Mouse (Mus musculus): ENCODE measurements at regions not wholly inside any gene's neighbourhood (a gene's known extent, or its start where the extent isn't known, plus 50 kb on each side); places are given as distances from the start of the nearest gene placed in this dataset.

DNA sequence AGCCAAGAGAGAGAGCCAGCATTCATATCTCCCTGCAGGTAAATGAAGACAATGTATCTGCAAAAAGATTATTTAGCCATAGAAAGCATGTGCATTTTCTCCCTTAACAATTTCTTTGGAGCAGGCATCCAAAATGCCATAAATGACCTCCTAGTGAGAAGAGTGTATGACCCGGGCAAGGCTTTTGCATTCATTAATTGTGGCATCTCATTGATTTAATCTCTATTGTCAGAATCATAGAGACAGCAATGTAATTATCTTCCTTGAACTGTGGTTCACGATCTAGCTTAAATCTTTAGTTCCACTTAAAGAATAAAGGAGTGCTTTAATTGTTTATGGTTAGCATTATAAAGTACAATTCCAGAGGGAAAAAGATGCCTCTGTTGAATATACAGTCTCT lies 190.5 kb upstream of the Prkd1 start:
- Histone ChIP-seq H3K9ac (ENCODE audit: control insufficient read depth, low read depth, low read length, poor library complexity, severe bottlenecking) (no peak overlapping the region), H3K9me3 (replicated peaks; ENCODE audit: insufficient read depth, low read length) (no peaks in the 10 kb centered on the region), H3K4me3 (ENCODE audit: control insufficient read depth in 1 of 2, insufficient read depth in 1 of 2, low read depth in 2 of 2, low read length in 2 of 2) (no peak overlapping the region), H3K79me2 (ENCODE audit: control insufficient read depth, insufficient read depth, low read length, poor library complexity) (no peaks in the 10 kb centered on the region), H3K36me3 (ENCODE audit: control insufficient read depth in 1 of 2, insufficient read depth in 2 of 2, low read length in 2 of 2) (no peaks in the 10 kb centered on the region), H3K27me3 (ENCODE audit: control insufficient read depth in 1 of 2, insufficient read depth in 2 of 2, low read length in 2 of 2) (no peaks in the 10 kb centered on the region), H3K4me1 (ENCODE audit: control insufficient read depth in 1 of 2, insufficient read depth in 2 of 2, low read length in 2 of 2) (no peaks in the 10 kb centered on the region), H3K27ac (ENCODE audit: control insufficient read depth, low read depth, low read length) (no peak overlapping the region)
- no peak for TF ChIP-seq MEF2A (IDR thresholded peaks at IDR 0.05; ENCODE audit: extremely low read depth, insufficient replicate concordance, low read depth, low read length, poor library complexity, severe bottlenecking)
- no peak for TF ChIP-seq E2F4 (IDR thresholded peaks at IDR 0.05; ENCODE audit: borderline replicate concordance, low read depth, low read length)
- TF ChIP-seq TBP (IDR thresholded peaks at IDR 0.05; ENCODE audit: low read depth, low read length): no peak
- no peak for TF ChIP-seq EP300 (IDR thresholded peaks at IDR 0.05; ENCODE audit: low read depth in 1 of 2, low read length in 2 of 2)
- TF ChIP-seq NRF1 (IDR thresholded peaks at IDR 0.05; ENCODE audit: insufficient read depth, low read depth, low read length, poor library complexity, severe bottlenecking): no peak
- no peak for TF ChIP-seq BHLHE40 (IDR thresholded peaks at IDR 0.05; ENCODE audit: borderline replicate concordance, low read depth, low read length)
- TF ChIP-seq TCF12 (IDR thresholded peaks at IDR 0.05; ENCODE audit: low read depth, low read length): no peak
- no peak for TF ChIP-seq RCOR1 (IDR thresholded peaks at IDR 0.05; ENCODE audit: low read depth, low read length)
- TF ChIP-seq MYC (IDR thresholded peaks at IDR 0.05; ENCODE audit: low read depth, low read length): no peak
- no peak for TF ChIP-seq MXI1 (IDR thresholded peaks at IDR 0.05; ENCODE audit: low read depth, low read length)
- no peak for TF ChIP-seq CTCF (IDR thresholded peaks at IDR 0.05 in 2 of 3, conservative IDR thresholded peaks at IDR 0.05 in 1 of 3; ENCODE audit: control insufficient read depth in 1 of 3, insufficient read depth in 1 of 3, low read depth in 2 of 3, low read length in 3 of 3, poor library complexity in 1 of 3, severe bottlenecking in 1 of 3)
- DNase-seq (ENCODE audit: low read depth, low spot score): no peak

DNA sequence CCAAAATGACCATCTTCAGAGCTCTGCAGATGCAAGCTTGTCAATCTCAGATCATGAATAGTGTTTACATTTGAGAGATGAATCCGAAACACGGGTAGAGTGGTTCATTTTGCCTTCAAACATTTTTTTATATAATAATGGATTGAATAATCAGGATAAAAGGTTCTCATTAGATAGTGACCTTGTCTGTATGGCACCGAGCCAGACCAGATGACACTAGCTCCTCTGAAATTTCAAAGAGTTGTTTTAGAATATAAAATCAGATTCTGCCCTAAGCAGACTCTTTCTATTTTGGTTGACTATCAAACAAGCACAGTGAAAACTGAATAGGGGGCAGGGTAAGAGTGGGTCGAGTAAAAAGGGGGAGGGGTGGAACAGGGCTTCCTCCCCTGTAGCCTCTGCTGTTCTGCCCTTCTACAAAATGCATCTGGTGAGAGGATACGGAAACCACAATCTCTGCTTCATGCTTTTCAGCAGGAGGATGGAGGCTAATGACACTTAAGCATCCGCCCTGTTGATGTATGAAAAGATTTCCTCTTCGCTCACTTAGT lies 159.9 kb upstream of the Prkd1 start:
- H3K27ac ChIP-seq (ENCODE audit: control insufficient read depth, low read depth, low read length): no peak overlapping the region
- DNase-seq (ENCODE audit: low read depth, low spot score): no peak
- H3K9ac ChIP-seq (ENCODE audit: control insufficient read depth, low read depth, low read length, poor library complexity, severe bottlenecking): no peak overlapping the region
- H3K4me1 ChIP-seq (ENCODE audit: control insufficient read depth in 1 of 2, insufficient read depth in 2 of 2, low read length in 2 of 2): no peaks in the 10 kb centered on the region
- H3K36me3 ChIP-seq (ENCODE audit: control insufficient read depth in 1 of 2, insufficient read depth in 2 of 2, low read length in 2 of 2): no peaks in the 10 kb centered on the region
- no peaks in the 10 kb centered on the region for H3K9me3 ChIP-seq (replicated peaks; ENCODE audit: insufficient read depth, low read length)
- no peaks in the 10 kb centered on the region for H3K27me3 ChIP-seq (ENCODE audit: control insufficient read depth in 1 of 2, insufficient read depth in 2 of 2, low read length in 2 of 2)
- TF ChIP-seq MEF2A (IDR thresholded peaks at IDR 0.05; ENCODE audit: extremely low read depth, insufficient replicate concordance, low read depth, low read length, poor library complexity, severe bottlenecking) (no peak), TCF12 (IDR thresholded peaks at IDR 0.05; ENCODE audit: low read depth, low read length) (no peak), RAD21 (IDR thresholded peaks at IDR 0.05; ENCODE audit: low read depth, low read length) (no peak), SIN3A (IDR thresholded peaks at IDR 0.05; ENCODE audit: low read length) (no peak), USF2 (IDR thresholded peaks at IDR 0.05; ENCODE audit: borderline replicate concordance in 1 of 2, insufficient read depth in 1 of 2, low read depth in 1 of 2, low read length in 2 of 2) (no peak), MAX (IDR thresholded peaks at IDR 0.05; ENCODE audit: low read length) (no peak), SMC3 (IDR thresholded peaks at IDR 0.05; ENCODE audit: low read depth, low read length) (no peak), CHD2 (IDR thresholded peaks at IDR 0.05; ENCODE audit: low read length) (no peak), BHLHE40 (IDR thresholded peaks at IDR 0.05; ENCODE audit: borderline replicate concordance, low read depth, low read length) (no peak), KAT2A (conservative IDR thresholded peaks at IDR 0.05; ENCODE audit: low read depth, low read length) (no peak), NELFE (IDR thresholded peaks at IDR 0.05; ENCODE audit: low read depth, low read length) (no peak), JUND (IDR thresholded peaks at IDR 0.05; ENCODE audit: low read depth, low read length) (no peak), E2F4 (IDR thresholded peaks at IDR 0.05; ENCODE audit: borderline replicate concordance, low read depth, low read length) (no peak), POLR2AphosphoS2 (IDR thresholded peaks at IDR 0.05; ENCODE audit: low read length) (no peak), ZC3H11A (IDR thresholded peaks at IDR 0.05; ENCODE audit: low read depth, low read length) (no peak), RCOR1 (IDR thresholded peaks at IDR 0.05; ENCODE audit: low read depth, low read length) (no peak), CHD1 (IDR thresholded peaks at IDR 0.05; ENCODE audit: low read depth, low read length) (no peak), ELF1 (IDR thresholded peaks at IDR 0.05; ENCODE audit: low read depth, low read length) (no peak)
- no peak overlapping the region for H3K4me3 ChIP-seq (ENCODE audit: control insufficient read depth in 1 of 2, insufficient read depth in 1 of 2, low read depth in 2 of 2, low read length in 2 of 2)
- H3K79me2 ChIP-seq (ENCODE audit: control insufficient read depth, insufficient read depth, low read length, poor library complexity): no peaks in the 10 kb centered on the region

Measured in MEL (cell line).